Mouse (Mus musculus) bone marrow macrophage, adult 2 months (primary cell): ENCODE results near the gene Tesk2.
"Not testable (repeated sequence)": the region's sequence is repeated elsewhere in the genome, so short reads cannot be mapped to it uniquely, and the experiment has no call there.

Experiments
- CTCF ChIP-seq: IDR thresholded peaks from 2 replicates; pipeline ENCODE4 v1.5.1; 2012; ENCODE audit warnings: low read depth, mild to moderate bottlenecking, low read length, moderate library complexity
- POLR2A ChIP-seq: IDR thresholded peaks from 2 replicates; pipeline ENCODE4 v1.6.1; 2012; ENCODE audit warnings: mild to moderate bottlenecking, low read depth, low read length, borderline replicate concordance

DNA sequence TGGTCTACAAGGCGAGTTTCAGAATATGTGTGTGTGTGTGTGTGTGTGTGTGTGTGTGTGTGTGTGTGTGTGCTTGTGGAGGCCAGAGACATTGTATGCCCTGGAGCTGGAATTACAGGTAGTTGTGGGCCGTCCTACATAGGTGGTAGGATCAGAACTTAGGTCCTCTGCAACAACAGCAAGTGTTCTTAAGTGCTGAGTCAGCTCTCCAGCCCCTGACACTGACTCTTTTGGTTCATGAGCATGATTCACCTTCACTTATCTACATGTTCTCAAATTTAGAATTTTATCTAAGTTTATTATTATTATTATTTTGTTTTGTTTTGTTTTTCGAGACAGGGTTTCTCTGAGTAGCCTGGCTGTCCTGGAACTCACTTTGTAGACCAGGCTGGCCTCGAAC is 40.2 kb upstream of the Tesk2 start:
- not testable (repeated sequence) for TF ChIP-seq CTCF, POLR2A
